Mouse (Mus musculus) adrenal gland, adult 2 months (tissue): ENCODE results near the gene Tut1. TPM values are rescaled to one million over a fixed set of nuclear protein-coding genes. Genes with fewer than 3 reads are reported as not detected.

Experiments used
- DNase-seq: peaks from one replicate; pipeline ENCODE4 v3.0.0; 2021
- long read RNA-seq: library from polyadenylated mRNA; stranded (forward); transcript quantifications from one replicate; pipeline ENCODE4 v2.0.0, GENCODE M21; 2021
- polyA plus RNA-seq: library from polyadenylated mRNA; depleted of rRNA; stranded (reverse); fragments of >200 nt; gene quantifications from 2 replicates; pipeline ENCODE4 v1.2.3, GENCODE M21; 2012; rRNA removed
- total RNA-seq, 2 experiments: library from RNA; stranded (reverse); gene quantifications; 2 replicates each; pipeline ENCODE4 v1.2.3; 2021

Gene Tut1
- total RNA-seq (10 to 100 TPM; 19.6 to 23.9 TPM), polyA plus RNA-seq (16.3 and 22.4 TPM in 2 replicates)
- long read RNA-seq, transcript Tut1-201 (9 exons, 2,753 nt): major isoform, 15 of 18 reads
- long read RNA-seq, partial matches to known transcripts: 2 of 18 reads
- long read RNA-seq, other reads (novel, unspliced or antisense): 0 of 18 reads

- peak; percentile 93 for DNase-seq
Measured at GRCm38 (mm10) chr19:8953135-8954039, at the start of gene Tut1. Tut1 (plus strand) TSS chr19:8953847.

GRCm38 (mm10) chr19:8908531-8908930 lies 45.1 kb upstream of the Tut1 start:
- DNase-seq: no peak

GRCm38 (mm10) chr19:8911810-8912209 lies 41.8 kb upstream of the Tut1 start:
- no peak for DNase-seq

- DNase-seq: no peak
Measured at GRCm38 (mm10) chr19:8914212-8914611, 39.4 kb upstream of the Tut1 start.

- no peak for DNase-seq
Measured at GRCm38 (mm10) chr19:8919000-8919399, 34.6 kb upstream of the Tut1 start.

GRCm38 (mm10) chr19:8919684-8920072 lies 34.0 kb upstream of the Tut1 start:
- no peak for DNase-seq

GRCm38 (mm10) chr19:8920073-8920736 lies 33.4 kb upstream of the Tut1 start, which contains the start of gene B3gat3:
B3gat3 (plus strand) TSS chr19:8920374.
- DNase-seq: peak; percentile 98

- DNase-seq: peak; percentile 45
Measured at GRCm38 (mm10) chr19:8920836-8921291, 32.8 kb upstream of the Tut1 start.

- no peak for DNase-seq
Measured at GRCm38 (mm10) chr19:8921741-8922140, 31.9 kb upstream of the Tut1 start.

- DNase-seq: no peak
Measured at GRCm38 (mm10) chr19:8926766-8927165, 26.9 kb upstream of the Tut1 start.

GRCm38 (mm10) chr19:8927891-8928525 lies 25.6 kb upstream of the Tut1 start:
- DNase-seq: no peak

GRCm38 (mm10) chr19:8928689-8929223 lies 24.9 kb upstream of the Tut1 start:
- DNase-seq: no peak

- DNase-seq: peak; percentile 98
Measured at GRCm38 (mm10) chr19:8929224-8930088, 24.2 kb upstream of the Tut1 start, which contains the start of the genes Rom1 and Eml3. Rom1 (minus strand) TSS chr19:8929356. Eml3 (plus strand) TSS chr19:8929552.

GRCm38 (mm10) chr19:8930117-8930516 lies 23.5 kb upstream of the Tut1 start:
- DNase-seq: no peak

- DNase-seq: no peak
Measured at GRCm38 (mm10) chr19:8930771-8931170, 22.9 kb upstream of the Tut1 start.

GRCm38 (mm10) chr19:8936736-8937135 lies 16.9 kb upstream of the Tut1 start:
- DNase-seq: no peak

GRCm38 (mm10) chr19:8940526-8941133 lies 13.0 kb upstream of the Tut1 start:
- DNase-seq: no peak

GRCm38 (mm10) chr19:8941136-8941514 lies 12.5 kb upstream of the Tut1 start:
- no peak for DNase-seq

- peak; percentile 98 for DNase-seq
Measured at GRCm38 (mm10) chr19:8941515-8942217, 12.0 kb upstream of the Tut1 start, which contains the start of gene Mta2. Mta2 (plus strand) TSS chr19:8941875.
